Mouse (Mus musculus) CH12.LX (cell line): ENCODE measurements around the gene Nup35. TPM values are rescaled to one million over a fixed set of nuclear protein-coding genes. Genes with fewer than 3 reads are reported as not detected.

Source experiments
- DNase-seq: peaks from one replicate; pipeline ENCODE4 v3.0.0-alpha.2; 2013; ENCODE audit errors: extremely low read depth
- H3K27ac ChIP-seq: 2 replicates; pipeline ENCODE4 v1.5.1; 2012; ENCODE audit warnings: low read depth, mild to moderate bottlenecking, control low read depth, moderate library complexity; ENCODE audit not compliant: insufficient read depth
- H3K27me3 ChIP-seq: replicated peaks from 2 replicates; pipeline ENCODE3; 2012; ENCODE audit warnings: inconsistent platforms
- H3K36me3 ChIP-seq, 2 experiments: replicated peaks in 1 of 2; 2 replicates each; pipeline versions ENCODE3 to v1.6.1; 2012; ENCODE audit warnings: inconsistent platforms in 1 of 2, low read length in 1 of 2, mild to moderate bottlenecking in 1 of 2, mixed read lengths in 1 of 2, moderate library complexity in 1 of 2; ENCODE audit not compliant: control insufficient read depth in 1 of 2, insufficient read depth in 1 of 2
- H3K4me1 ChIP-seq, 2 experiments: 2 replicates each; pipeline ENCODE4 v1.6.1; 2012; ENCODE audit warnings: inconsistent platforms in 1 of 2, moderate library complexity in 1 of 2; ENCODE audit not compliant: insufficient read depth in 2 of 2, control insufficient read depth in 1 of 2
- H3K4me2 ChIP-seq: 2 replicates; pipeline ENCODE4 v1.6.1; 2012; ENCODE audit warnings: low read depth, mild to moderate bottlenecking, control low read depth; ENCODE audit not compliant: poor library complexity, insufficient read depth, severe bottlenecking
- H3K4me3 ChIP-seq, 3 experiments: fragments of 150-350 bp in 1 of 3; sonication (generic) in 1 of 3; replicated peaks in 1 of 3; 2 replicates each; pipeline versions ENCODE3 to v1.5.1; 2011 to 2012; ENCODE audit warnings: low read depth in 2 of 3, low read length in 2 of 3, mild to moderate bottlenecking in 2 of 3, moderate library complexity in 2 of 3, control low read depth in 1 of 3, improper control_type of control experiment in 1 of 3, inconsistent platforms in 1 of 3, mixed read lengths in 1 of 3; ENCODE audit not compliant: poor library complexity in 1 of 3
- H3K79me2 ChIP-seq: replicated peaks from 2 replicates; pipeline ENCODE4 v1.6.1; 2012; ENCODE audit warnings: mild to moderate bottlenecking, moderate library complexity; ENCODE audit not compliant: control insufficient read depth, poor library complexity, insufficient read depth, severe bottlenecking; ENCODE audit errors: extremely low read depth
- H3K9ac ChIP-seq: 2 replicates; pipeline ENCODE4 v1.6.1; 2012; ENCODE audit warnings: low read depth, mild to moderate bottlenecking, control low read depth, moderate library complexity; ENCODE audit not compliant: insufficient read depth
- H3K9me3 ChIP-seq: replicated peaks from 2 replicates; pipeline ENCODE3; 2012; ENCODE audit warnings: low read length, inconsistent platforms, mixed read lengths
- BHLHE40 ChIP-seq: IDR thresholded peaks from 2 replicates; pipeline ENCODE4 v1.6.1; 2011; ENCODE audit warnings: mild to moderate bottlenecking, low read depth, low read length, improper control_type of control experiment
- CTCF ChIP-seq, 2 experiments: IDR thresholded peaks in 1 of 2; conservative IDR thresholded peaks in 1 of 2; 2 replicates each; pipeline ENCODE4 v1.5.1; 2011 to 2012; ENCODE audit warnings: low read depth in 2 of 2, low read length in 2 of 2, improper control_type of control experiment in 1 of 2, inconsistent platforms in 1 of 2, mild to moderate bottlenecking in 1 of 2, moderate library complexity in 1 of 2
- E2F4 ChIP-seq: IDR thresholded peaks from 2 replicates; pipeline ENCODE4 v1.6.1; 2011; ENCODE audit warnings: low read depth, low read length, improper control_type of control experiment; ENCODE audit not compliant: insufficient replicate concordance
- ETS1 ChIP-seq: conservative IDR thresholded peaks from 2 replicates; pipeline ENCODE4 v1.6.1; 2012; ENCODE audit warnings: low read depth, mild to moderate bottlenecking, inconsistent platforms, low read length, improper control_type of control experiment, moderate library complexity
- HCFC1 ChIP-seq: IDR thresholded peaks from 2 replicates; pipeline ENCODE4 v1.6.1; 2012; ENCODE audit warnings: low read depth, mild to moderate bottlenecking, inconsistent platforms, low read length, improper control_type of control experiment
- IRF4 ChIP-seq: IDR thresholded peaks from 2 replicates; pipeline ENCODE4 v1.6.1; 2014; ENCODE audit warnings: low read depth, mild to moderate bottlenecking, inconsistent platforms, low read length, improper control_type of control experiment
- JUND ChIP-seq: conservative IDR thresholded peaks from 2 replicates; pipeline ENCODE4 v1.6.1; 2011; ENCODE audit warnings: low read depth, low read length, improper control_type of control experiment
- MAZ ChIP-seq: IDR thresholded peaks from 2 replicates; pipeline ENCODE4 v1.6.1; 2012; ENCODE audit warnings: low read depth, mild to moderate bottlenecking, inconsistent platforms, low read length, improper control_type of control experiment, moderate library complexity
- MEF2A ChIP-seq: IDR thresholded peaks from 2 replicates; pipeline ENCODE4 v1.6.1; 2014; ENCODE audit warnings: low read depth, mild to moderate bottlenecking, inconsistent platforms, low read length, improper control_type of control experiment, borderline replicate concordance
- NELFE ChIP-seq: IDR thresholded peaks from 2 replicates; pipeline ENCODE4 v1.6.1; 2011; ENCODE audit warnings: low read depth, low read length, improper control_type of control experiment
- NRF1 ChIP-seq: IDR thresholded peaks from 2 replicates; pipeline ENCODE4 v1.6.1; 2014; ENCODE audit warnings: low read depth, mild to moderate bottlenecking, inconsistent platforms, low read length, improper control_type of control experiment, moderate library complexity
- PAX5 ChIP-seq: IDR thresholded peaks from 2 replicates; pipeline ENCODE4 v1.6.1; 2012; ENCODE audit warnings: low read length, inconsistent platforms, mixed read lengths
- POLR2AphosphoS2 ChIP-seq: IDR thresholded peaks from 2 replicates; pipeline ENCODE4 v1.6.1; 2011; ENCODE audit warnings: low read depth, low read length, improper control_type of control experiment
- SIN3A ChIP-seq: IDR thresholded peaks from 2 replicates; pipeline ENCODE4 v1.6.1; 2012; ENCODE audit warnings: low read length, improper control_type of control experiment, inconsistent platforms
- TBP ChIP-seq: conservative IDR thresholded peaks from 2 replicates; pipeline ENCODE4 v1.6.1; 2011; ENCODE audit warnings: low read depth, low read length, improper control_type of control experiment
- ZC3H11A ChIP-seq: IDR thresholded peaks from 2 replicates; pipeline ENCODE4 v1.6.1; 2012; ENCODE audit warnings: low read depth, mild to moderate bottlenecking, inconsistent platforms, low read length, improper control_type of control experiment
- ZKSCAN1 ChIP-seq: IDR thresholded peaks from 2 replicates; pipeline ENCODE4 v1.6.1; 2012; ENCODE audit warnings: low read depth, inconsistent platforms, low read length, improper control_type of control experiment, borderline replicate concordance
- ZMIZ1 ChIP-seq: IDR thresholded peaks from 2 replicates; pipeline ENCODE4 v1.6.1; 2012; ENCODE audit warnings: low read depth, mild to moderate bottlenecking, inconsistent platforms, low read length, improper control_type of control experiment
- ZNF384 ChIP-seq: IDR thresholded peaks from 2 replicates; pipeline ENCODE4 v1.6.1; 2012; ENCODE audit warnings: low read depth, low read length, improper control_type of control experiment, inconsistent platforms
- dilution Hi-C: fragments of 300-500 bp; cut with MboI; formaldehyde crosslinking; loops from 2 replicates; pipeline ENCODE4 v1.14.3; 2020; ENCODE audit warnings: low sequenced_read_pairs; ENCODE audit not compliant: extremely low pct_unique_long_range_greater_than_20kb, extremely low pct_ligation_motif_present
- in situ Hi-C: fragments of 300-500 bp; cut with MboI; formaldehyde crosslinking; loops from 3 replicates; pipeline ENCODE4 v1.14.3; 2019; ENCODE audit warnings: low sequenced_read_pairs, low pct_ligation_motif_present, low pct_unique_long_range_greater_than_20kb, mixed read lengths
- polyA plus RNA-seq: library from polyadenylated mRNA; unstranded; fragments of >175 nt; gene quantifications from 2 replicates; pipeline ENCODE4 v1.2.1, GENCODE M21; 2012; ENCODE audit warnings: low read depth; ENCODE audit not compliant: insufficient read length
- total RNA-seq, 2 experiments: library from RNA; depleted of rRNA; stranded (reverse); fragments of 300-350 nt in 1 of 2; fragments of >200 nt in 1 of 2; gene quantifications; 2 replicates each; pipeline ENCODE4 v1.2.3; 2012 to 2014

Nup35 gene
- total and polyA plus RNA-seq, 3 experiments: 37.9 to 161 (median 53.2) TPM

DNA sequence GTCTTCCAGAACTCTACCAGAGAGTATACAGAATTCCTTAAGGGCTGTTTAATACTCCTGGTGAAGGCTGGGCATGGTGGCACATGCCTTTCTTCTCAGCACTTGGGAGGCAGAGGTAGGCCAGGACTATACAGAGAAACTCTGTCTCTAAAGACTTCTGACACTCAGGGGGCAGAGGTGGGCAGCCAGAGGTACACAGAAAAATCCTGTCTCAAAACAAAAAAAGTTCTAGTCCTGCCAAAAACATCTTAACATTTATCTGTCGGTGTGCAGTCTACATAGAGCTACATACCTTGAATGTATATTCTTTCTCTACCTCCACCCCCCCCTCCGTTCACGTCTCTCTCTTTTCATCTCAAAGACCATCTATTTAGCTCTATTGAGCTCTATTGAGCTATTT, 34.7 kb upstream of the Nup35 start:
- H3K4me3 ChIP-seq: no peak overlapping the region
- H3K4me2 ChIP-seq: no peak overlapping the region
- H3K4me1 ChIP-seq: peaks cover 2 to 16% of the 10 kb centered on the region in 2 experiments; a peak in 3 of 4 replicates
- H3K27ac ChIP-seq: no peak overlapping the region
- no peaks in the 10 kb centered on the region for H3K36me3 ChIP-seq
- H3K27me3 ChIP-seq: peaks cover 57% of the 10 kb centered on the region
- TF ChIP-seq ETS1 (no peak), E2F4 (no peak), TBP (no peak), HCFC1 (no peak), NELFE (no peak), ZC3H11A (no peak), ZKSCAN1 (no peak), PAX5 (no peak)
- no peak overlapping the region for H3K9ac ChIP-seq
- no peaks in the 10 kb centered on the region for H3K79me2 ChIP-seq
- in situ Hi-C loops (no loop called here), dilution Hi-C loops (no loop called here)
- no peak for DNase-seq
- H3K9me3 ChIP-seq: peaks cover 14% of the 10 kb centered on the region

DNA sequence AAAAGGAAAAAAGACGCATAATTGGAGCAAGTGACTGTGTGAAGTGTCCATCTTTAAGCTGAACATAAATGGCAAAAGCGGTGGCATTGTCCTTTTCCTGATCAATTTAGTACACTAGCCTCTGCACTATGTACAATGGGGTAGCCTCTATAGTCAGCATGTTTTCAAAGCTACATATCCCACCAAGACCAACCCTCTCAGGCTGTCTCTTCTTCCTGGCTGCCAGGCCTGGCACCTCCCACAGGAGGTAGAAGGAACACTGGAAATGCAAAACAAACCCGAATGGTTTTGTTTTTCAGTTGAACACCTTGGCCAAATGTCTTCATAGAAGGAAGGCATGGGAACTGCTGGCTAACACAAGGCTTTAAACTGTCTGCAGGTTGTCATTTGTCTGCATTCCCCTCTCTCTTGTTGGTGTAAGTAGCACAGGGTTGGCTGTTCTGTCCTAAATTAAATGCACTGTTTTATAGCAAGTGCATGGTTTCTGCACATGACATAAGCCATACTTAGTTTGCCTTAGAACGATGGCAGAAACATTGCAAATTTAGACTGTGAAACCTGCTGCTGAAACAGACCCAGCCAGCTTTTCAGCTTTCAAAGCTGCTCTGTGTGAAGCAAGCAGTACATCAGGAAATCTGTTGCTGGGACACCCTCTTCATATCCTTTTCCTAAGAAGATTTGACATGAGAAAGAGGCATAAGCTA, 22.7 kb upstream of the Nup35 start:
- no peaks in the 10 kb centered on the region for H3K4me1 ChIP-seq
- no peak overlapping the region for H3K9ac ChIP-seq
- H3K27ac ChIP-seq: no peak overlapping the region
- no peaks in the 10 kb centered on the region for H3K9me3 ChIP-seq
- no peak for DNase-seq
- no peaks in the 10 kb centered on the region for H3K36me3 ChIP-seq
- dilution Hi-C loops: no loop called here
- in situ Hi-C loops: no loop called here
- H3K4me3 ChIP-seq: no peak overlapping the region
- peaks cover 8% of the 10 kb centered on the region for H3K27me3 ChIP-seq
- no peak overlapping the region for H3K4me2 ChIP-seq
- H3K79me2 ChIP-seq: no peaks in the 10 kb centered on the region
- no peak for TF ChIP-seq POLR2AphosphoS2
- TF ChIP-seq MAZ: no peak
- no peak for TF ChIP-seq SIN3A
- no peak for TF ChIP-seq NRF1
- no peak for TF ChIP-seq IRF4
- no peak for TF ChIP-seq E2F4
- TF ChIP-seq ZMIZ1: no peak
- TF ChIP-seq ZNF384: no peak
- TF ChIP-seq CTCF (conservative IDR thresholded peaks at IDR 0.05 in 1 of 2, IDR thresholded peaks at IDR 0.05 in 1 of 2; ENCODE audit: low read depth in 2 of 2, low read length in 2 of 2): no peak
- TF ChIP-seq JUND: no peak
- TF ChIP-seq MEF2A: no peak
- TF ChIP-seq BHLHE40: no peak
- TF ChIP-seq, all 38 proteins: peak for 0
